25 mouse cellular contexts compared by ENCODE assay signal in the genomic region with DNA sequence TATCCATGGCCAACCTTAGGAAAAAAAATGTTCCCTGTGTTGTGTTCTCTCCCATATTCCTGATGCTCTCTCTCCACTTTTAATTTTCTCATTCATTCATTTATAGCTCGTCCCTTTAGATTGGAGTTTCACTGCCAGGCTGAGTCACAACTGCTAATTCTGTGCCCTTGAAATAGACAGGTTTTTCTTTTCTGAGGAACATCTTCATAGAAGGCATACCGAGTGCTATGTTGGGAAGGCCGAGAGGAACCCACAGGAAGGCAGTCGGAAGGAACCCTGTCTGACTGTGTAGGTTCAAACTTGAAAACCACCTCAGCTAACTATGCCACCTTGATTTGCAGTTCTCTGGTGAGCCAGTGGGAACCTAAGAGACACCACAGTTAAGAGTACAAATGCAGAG.
"Had no signal": no experiment of that assay in that cellular context is flagged by ENCODE, and none has a peak within 500 bp of the region (broad histone marks: within the 10 kb centered on the region; RNA-seq: fewer than 3 reads in every experiment).

No protein-coding gene starts in this region.

- H3K36me3 ChIP-seq: heart, embryonic 10.5 days; heart, embryonic 12.5 days; hindbrain, embryonic 10.5 days; hindbrain, embryonic 12.5 days; intestine, embryonic 15.5 days; limb, embryonic 10.5 days; limb, embryonic 12.5 days; liver, embryonic 12.5 days had no signal

- H3K27me3 ChIP-seq: heart, embryonic 12.5 days; hindbrain, embryonic 12.5 days; intestine, embryonic 15.5 days; limb, embryonic 12.5 days; liver, embryonic 12.5 days had no signal

- DNase-seq: gastrocnemius, adult 2 months; gastrocnemius, postnatal 10 days; gastrocnemius, postnatal 25 days; heart, adult 18-20 months; heart, postnatal 10 days; heart, postnatal 4 days; kidney, adult 18-20 months; kidney, adult 8-10 months; kidney, postnatal 10 days; kidney, postnatal 25 days; kidney, postnatal 4 days had no signal

- H3K9ac ChIP-seq: heart, embryonic 12.5 days; hindbrain, embryonic 12.5 days; hindbrain, embryonic 14.5 days; intestine, embryonic 15.5 days; limb, embryonic 12.5 days; liver, embryonic 12.5 days had no signal

- H3K9me3 ChIP-seq: heart, embryonic 10.5 days; heart, embryonic 12.5 days; hindbrain, embryonic 10.5 days; hindbrain, embryonic 12.5 days; intestine, embryonic 15.5 days; limb, embryonic 10.5 days; limb, embryonic 12.5 days; liver, embryonic 12.5 days had no signal

- ATAC-seq: hindbrain, embryonic 16.5 days; inflammation-experienced regulatory T-cells, adult 6 months; intestine, embryonic 15.5 days; intestine, postnatal 0 days; liver, embryonic 12.5 days had no signal

- H3K4me3 ChIP-seq: gastrocnemius, adult 2 months; heart, embryonic 10.5 days; heart, embryonic 12.5 days; hindbrain, embryonic 10.5 days; hindbrain, embryonic 12.5 days; intestine, embryonic 15.5 days; layer of hippocampus, adult 2 months; left cerebral cortex, adult 2 months; limb, embryonic 10.5 days; limb, embryonic 12.5 days; liver, embryonic 12.5 days had no signal

- H3K27ac ChIP-seq: gastrocnemius, adult 2 months; heart, embryonic 10.5 days; hindbrain, embryonic 10.5 days; hindbrain, embryonic 12.5 days; hindbrain, embryonic 14.5 days; intestine, embryonic 15.5 days; layer of hippocampus, adult 2 months; left cerebral cortex, adult 2 months; liver, embryonic 12.5 days had no signal

- H3K4me2 ChIP-seq: heart, embryonic 12.5 days; hindbrain, embryonic 12.5 days; hindbrain, embryonic 14.5 days; intestine, embryonic 15.5 days; limb, embryonic 12.5 days; liver, embryonic 12.5 days had no signal

- H3K4me1 ChIP-seq: heart, embryonic 10.5 days had no signal
